Mouse (Mus musculus): Measurements from ENCODE around the gene Cyp4a32.

- TF ChIP-seq CTCF (IDR thresholded peaks at IDR 0.05; ENCODE audit: control insufficient read depth, insufficient read depth, insufficient replicate concordance, low read depth, low read length) (no peak), POLR2A (IDR thresholded peaks at IDR 0.05; ENCODE audit: control insufficient read depth, low read depth, low read length) (no peak)
Observed at GRCm38 (mm10) chr4:115647580-115647979, 46.8 kb downstream of the Cyp4a32 start, which contains the start of gene Cyp4b1.

Measured in testis, adult 2 months (tissue).